Mouse (Mus musculus) hindbrain, embryonic 14.5 days (tissue): ENCODE data around the gene Aire. TPM values are rescaled to one million over a fixed set of nuclear protein-coding genes. Genes with fewer than 3 reads are reported as not detected.

ENCODE experiments used
- ATAC-seq: fragments of 200-750 bp; cut with Nextera tagmentation; 2 replicates; pipeline ENCODE4 v1.8.0; 2017; ENCODE audit warnings: moderate number of reproducible peaks, mild to moderate bottlenecking, moderate TSS enrichment, moderate library complexity; ENCODE audit not compliant: low FRiP score
- DNase-seq: peaks from one replicate; pipeline ENCODE4 v3.0.0-alpha.2; 2015; ENCODE audit warnings: low spot score
- H3K27ac ChIP-seq: fragments of 300-500 bp; sonication (generic); 2 replicates; pipeline ENCODE4 v1.5.1; 2014; ENCODE audit warnings: mild to moderate bottlenecking, moderate library complexity
- H3K27me3 ChIP-seq: fragments of 300-500 bp; sonication (generic); 2 replicates; pipeline ENCODE4 v1.6.1; 2014; ENCODE audit warnings: mild to moderate bottlenecking, low read length, mixed read lengths; ENCODE audit not compliant: control insufficient read depth, insufficient read depth
- H3K36me3 ChIP-seq: fragments of 300-500 bp; sonication (generic); replicated peaks from 2 replicates; pipeline ENCODE4 v1.6.1; 2014; ENCODE audit not compliant: control insufficient read depth, insufficient read depth
- H3K4me1 ChIP-seq: fragments of 300-500 bp; sonication (generic); replicated peaks from 2 replicates; pipeline ENCODE4 v1.6.1; 2014; ENCODE audit warnings: antibody characterized with exemption, low read length, mixed read lengths; ENCODE audit not compliant: control insufficient read depth, insufficient read depth
- H3K4me2 ChIP-seq: fragments of 300-500 bp; sonication (generic); replicated peaks from 2 replicates; pipeline ENCODE4 v1.6.1; 2014; ENCODE audit warnings: mild to moderate bottlenecking, moderate library complexity
- H3K4me3 ChIP-seq: fragments of 300-500 bp; sonication (generic); replicated peaks from 2 replicates; pipeline ENCODE4 v1.5.1; 2014; ENCODE audit warnings: mild to moderate bottlenecking, low read length
- H3K9ac ChIP-seq: fragments of 300-500 bp; sonication (generic); 2 replicates; pipeline ENCODE4 v1.6.1; 2014
- H3K9me3 ChIP-seq: fragments of 300-500 bp; sonication (generic); 2 replicates; pipeline ENCODE4 v1.6.1; 2016; ENCODE audit warnings: low read length; ENCODE audit not compliant: control insufficient read depth
- WGBS: fragments of 180-500 bp; shearing (Covaris S2); extraction: QIAGEN DNeasy Blood & Tissue Kit; methylation state at CpG from one replicate; pipeline ENCODE4 v1.1.7; 2014; 5-methylcytosine and 5-hydroxymethylcytosine counted together
- polyA plus RNA-seq: library from polyadenylated mRNA; unstranded; fragments of >200 nt; fragmentation: Nextera tagmentation; extraction: Ambion mirVana; gene quantifications from 2 replicates; pipeline ENCODE4 v1.2.1, GENCODE M21; 2014

Gene Aire
- polyA plus RNA-seq, 1 experiment from 2014 or later, result 0.15 TPM

DNA sequence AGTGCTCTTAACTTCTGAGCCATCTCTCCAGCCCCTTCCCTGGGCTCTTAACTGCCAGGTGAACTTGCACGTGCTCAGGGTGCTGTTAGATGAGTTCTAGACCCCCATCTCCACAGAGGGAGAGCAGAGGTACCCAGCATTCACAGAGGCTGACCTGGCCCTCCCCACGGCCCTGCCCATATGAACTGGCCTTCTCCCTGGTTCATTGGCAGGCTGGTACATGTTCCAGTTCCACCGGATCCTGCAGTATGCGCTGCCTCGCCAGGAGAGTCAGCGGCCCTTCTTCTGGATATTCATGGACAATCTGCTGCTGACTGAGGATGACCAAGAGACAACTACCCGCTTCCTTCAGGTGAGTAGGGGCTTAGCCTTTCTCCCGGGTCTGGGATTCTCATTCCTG, 13.6 kb upstream of the Aire start:
- 92% methylated on average over 8 of the region's 8 CpGs for WGBS

DNA sequence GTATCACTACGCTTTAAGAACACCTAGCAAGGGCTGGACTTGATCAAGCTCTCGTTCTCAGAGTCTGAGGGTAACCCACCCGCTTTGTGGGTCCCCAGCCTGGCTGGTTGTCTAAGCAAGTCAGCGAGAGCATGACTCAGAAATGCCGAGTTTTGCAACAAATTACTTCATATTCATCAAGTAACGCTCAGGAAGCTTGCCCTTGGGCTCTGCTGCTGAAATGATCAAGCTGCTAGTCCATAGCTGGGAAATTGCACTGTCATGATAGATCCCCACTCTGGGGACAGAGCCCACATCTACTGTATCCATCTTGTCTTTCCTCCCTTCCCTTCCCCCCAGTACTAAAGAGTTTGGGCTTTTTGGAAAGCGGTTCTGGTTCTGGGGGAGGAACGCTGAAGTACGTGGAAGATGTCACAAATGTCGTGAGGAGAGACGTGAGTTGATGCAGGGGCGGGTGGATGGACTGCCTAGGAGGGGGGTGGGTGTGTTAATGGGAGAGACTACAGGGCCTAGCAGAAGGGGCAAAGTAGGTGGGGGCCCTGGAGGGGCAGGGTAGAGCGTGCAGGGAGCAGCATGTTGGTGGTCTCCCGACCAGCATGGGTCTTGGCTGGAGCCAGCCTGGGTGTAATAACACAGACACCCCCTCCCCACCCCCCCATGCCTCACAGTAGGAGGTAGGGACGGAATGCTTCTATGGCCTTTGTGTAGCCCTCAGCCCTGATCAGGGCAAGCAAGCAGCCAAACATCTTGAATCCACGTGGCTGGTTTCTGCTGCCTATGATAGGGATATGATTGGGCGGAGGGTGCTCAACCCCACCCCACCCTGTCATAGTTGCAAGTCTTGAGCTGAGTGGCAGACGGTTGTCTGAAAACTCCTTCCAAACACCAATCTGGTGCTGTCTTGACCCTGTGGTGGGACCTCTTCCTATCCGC, 11.5 kb upstream of the Aire start:
- H3K9ac ChIP-seq, result no peak overlapping the region
- ATAC-seq (no peak), DNase-seq (no peak)
- WGBS, result 66% methylated on average over 19 of the region's 19 CpGs
- H3K27ac ChIP-seq, result no peak overlapping the region
- H3K9me3 ChIP-seq, result no peaks in the 10 kb centered on the region
- no peaks in the 10 kb centered on the region for H3K27me3 ChIP-seq
- no peak overlapping the region for H3K4me2 ChIP-seq
- H3K36me3 ChIP-seq, result no peaks in the 10 kb centered on the region
- H3K4me1 ChIP-seq, result no peaks in the 10 kb centered on the region
- no peak overlapping the region for H3K4me3 ChIP-seq

More for the DNA sequence above, 13.6 kb upstream of the Aire start:
- Histone ChIP-seq H3K36me3 (no peaks in the 10 kb centered on the region), H3K9ac (no peak overlapping the region), H3K4me3 (no peak overlapping the region), H3K27ac (no peak overlapping the region), H3K4me1 (no peaks in the 10 kb centered on the region), H3K27me3 (no peaks in the 10 kb centered on the region), H3K4me2 (no peak overlapping the region), H3K9me3 (no peaks in the 10 kb centered on the region)
- ATAC-seq (no peak), DNase-seq (no peak)

DNA sequence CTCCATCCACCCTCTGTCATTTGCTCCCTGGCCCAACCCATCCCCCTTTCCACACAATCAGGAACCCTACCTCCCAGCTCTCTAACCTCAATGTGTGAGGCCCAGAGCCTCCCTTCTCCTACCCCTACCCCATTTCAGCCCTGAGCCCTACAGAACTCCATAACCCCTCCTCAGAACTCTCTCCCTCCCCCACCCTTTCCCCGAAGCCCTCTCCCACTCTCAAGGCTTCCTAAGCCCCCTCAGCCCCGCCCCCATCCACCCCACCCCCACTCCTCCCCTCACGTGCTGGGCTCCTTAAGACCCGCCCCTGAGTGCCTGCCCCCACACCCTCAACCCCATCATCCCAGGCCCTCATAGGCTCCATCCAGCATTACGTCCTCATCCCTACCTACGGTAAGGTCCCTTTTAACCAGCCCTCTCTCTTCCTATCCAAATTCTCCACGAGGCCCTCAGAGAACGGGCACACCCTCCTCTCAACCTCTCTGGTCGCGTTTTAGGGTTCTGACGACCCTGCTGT, 6.2 kb upstream of the Aire start:
- 64% methylated on average over 11 of the region's 11 CpGs for WGBS
- H3K9me3 ChIP-seq, result no peaks in the 10 kb centered on the region

DNA sequence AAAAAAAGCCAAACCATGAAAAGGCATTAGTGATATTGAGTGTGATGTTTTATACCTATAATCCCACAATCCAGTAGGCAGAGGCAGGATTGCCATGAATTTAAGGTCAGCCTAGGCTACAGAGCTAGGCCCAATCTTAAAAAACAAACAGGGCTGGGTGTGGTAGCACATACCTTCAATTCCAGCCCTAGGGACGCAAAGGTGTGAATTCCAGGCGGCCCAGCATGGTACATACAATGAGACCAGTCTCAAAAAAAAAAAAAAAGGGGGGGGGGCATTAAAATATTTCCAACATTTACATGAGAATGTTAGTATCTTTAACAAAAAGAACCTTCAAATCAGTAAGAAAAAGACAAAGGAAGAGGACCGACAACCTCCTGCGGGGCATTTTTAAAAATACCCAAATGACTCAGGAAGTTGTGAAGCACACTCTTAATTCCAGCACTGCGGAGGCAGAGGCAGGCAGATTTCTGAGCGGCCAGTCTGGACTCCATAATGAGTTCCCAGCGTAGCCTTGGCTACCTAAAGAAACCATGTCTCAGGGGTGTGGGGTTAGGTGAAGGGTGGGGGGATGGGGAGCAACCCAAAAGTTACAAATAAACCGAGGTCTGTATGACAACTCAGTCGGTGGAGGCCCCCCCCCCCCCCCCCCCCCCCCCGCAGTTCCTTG, 4.8 kb upstream of the Aire start:
- 86% methylated on average over 9 of the region's 10 CpGs for WGBS
- Histone ChIP-seq H3K27me3 (no peaks in the 10 kb centered on the region), H3K27ac (no peak overlapping the region), H3K9ac (no peak overlapping the region), H3K4me2 (no peak overlapping the region), H3K4me1 (no peaks in the 10 kb centered on the region; the same call in 1 of the 2 replicates), H3K36me3 (no peaks in the 10 kb centered on the region), H3K9me3 (no peaks in the 10 kb centered on the region), H3K4me3 (no peak overlapping the region)
- DNase-seq (no peak), ATAC-seq (no peak)

More for the DNA sequence above, 6.2 kb upstream of the Aire start:
- H3K27me3 ChIP-seq, result no peaks in the 10 kb centered on the region
- no peak overlapping the region for H3K27ac ChIP-seq
- no peak overlapping the region for H3K9ac ChIP-seq
- no peak overlapping the region for H3K4me2 ChIP-seq
- no peak overlapping the region for H3K4me3 ChIP-seq
- no peaks in the 10 kb centered on the region for H3K4me1 ChIP-seq
- DNase-seq, result no peak
- no peak for ATAC-seq
- H3K36me3 ChIP-seq, result no peaks in the 10 kb centered on the region

DNA sequence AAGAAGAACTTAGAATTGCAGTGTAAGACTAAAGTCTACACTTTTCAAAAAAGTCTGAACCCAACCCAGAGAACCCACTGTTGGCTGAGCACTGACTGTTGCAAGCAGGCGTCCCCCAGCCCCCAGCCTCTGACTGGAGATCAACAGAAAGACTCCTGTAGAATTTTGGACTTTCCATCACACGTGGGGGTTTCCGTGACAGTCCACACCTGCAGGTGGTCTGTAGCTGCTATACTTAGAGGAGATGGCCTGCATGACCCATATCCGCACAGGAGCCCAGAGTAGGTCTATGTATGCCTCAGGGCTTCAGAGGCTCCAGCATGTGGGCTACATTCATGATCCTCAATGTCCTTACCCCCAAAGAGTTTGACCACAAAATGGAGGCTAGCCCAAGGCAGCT, 3.0 kb upstream of the Aire start:
- no peak overlapping the region for H3K9ac ChIP-seq
- no peak overlapping the region for H3K27ac ChIP-seq
- ATAC-seq, result no peak
- WGBS, result 88% methylated on average over 4 of the region's 4 CpGs
- no peak for DNase-seq
- no peak overlapping the region for H3K4me3 ChIP-seq
- no peaks in the 10 kb centered on the region for H3K27me3 ChIP-seq
- no peaks in the 10 kb centered on the region; the same call in 1 of the 2 replicates for H3K4me1 ChIP-seq
- no peak overlapping the region for H3K4me2 ChIP-seq
- no peaks in the 10 kb centered on the region for H3K36me3 ChIP-seq
- H3K9me3 ChIP-seq, result no peaks in the 10 kb centered on the region

DNA sequence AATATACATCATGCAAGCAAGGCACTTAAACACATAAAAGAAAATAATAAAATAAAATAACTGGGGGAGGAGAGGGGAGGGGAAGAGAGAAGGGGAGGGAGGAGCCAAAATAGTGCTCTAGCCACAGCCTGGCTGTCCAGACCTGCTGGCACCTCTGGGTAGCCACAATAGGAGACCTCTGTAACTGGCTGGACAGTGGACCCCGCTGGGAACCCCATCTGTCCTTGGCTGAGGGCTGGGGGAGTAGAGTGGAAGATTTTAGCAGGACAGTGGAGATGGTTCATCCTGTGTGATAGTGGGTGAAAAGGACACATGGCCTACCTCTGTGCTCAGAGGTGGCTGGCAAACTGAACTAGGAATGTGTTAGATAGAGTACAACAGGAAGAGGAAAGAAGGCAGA, 1.1 kb upstream of the Aire start:
- 75% methylated on average over 1 of the region's 1 CpGs for WGBS
- no peak overlapping the region for H3K27ac ChIP-seq
- no peaks in the 10 kb centered on the region for H3K9me3 ChIP-seq
- ATAC-seq (no peak), DNase-seq (no peak)
- H3K4me2 ChIP-seq, result no peak overlapping the region
- H3K27me3 ChIP-seq, result no peaks in the 10 kb centered on the region
- H3K36me3 ChIP-seq, result no peaks in the 10 kb centered on the region
- H3K9ac ChIP-seq, result no peak overlapping the region
- no peaks in the 10 kb centered on the region; the same call in 1 of the 2 replicates for H3K4me1 ChIP-seq
- no peak overlapping the region for H3K4me3 ChIP-seq

DNA sequence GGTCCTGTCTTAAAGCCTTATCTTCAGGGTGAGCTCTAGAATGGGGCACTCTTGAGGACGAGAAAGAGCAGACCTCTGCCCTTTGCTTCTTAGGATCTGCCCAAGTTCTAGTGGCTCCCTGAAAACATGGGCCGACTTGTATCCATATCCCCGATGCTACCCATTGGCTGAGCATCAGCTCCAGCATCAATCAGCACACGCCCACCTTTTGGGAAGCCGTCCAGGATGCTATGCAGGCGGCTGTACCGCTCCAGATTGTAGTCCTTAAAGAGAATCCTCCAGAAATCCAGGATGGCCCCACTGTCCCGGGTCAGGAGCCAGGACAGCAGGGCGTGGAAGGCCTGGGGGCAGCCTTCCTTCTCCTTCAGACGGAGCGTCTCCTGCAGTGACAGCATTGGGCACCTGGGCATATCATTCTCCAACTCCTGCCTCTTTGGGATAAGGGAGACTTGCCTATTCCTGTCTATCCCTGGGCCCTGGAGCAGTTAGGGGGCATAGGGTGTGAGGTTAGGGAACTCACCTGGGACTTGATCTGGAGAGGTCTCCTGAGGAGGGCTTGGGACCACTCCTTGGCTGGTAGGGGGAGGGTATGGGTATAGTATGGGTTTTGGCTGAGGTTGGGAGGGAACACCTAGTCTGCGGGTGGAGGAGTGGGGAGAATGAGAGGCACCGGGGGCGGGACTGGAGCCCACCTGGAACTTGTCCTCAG, 559 bp downstream of the Aire start:
- H3K9ac ChIP-seq, result peak overlapping the region; percentile 18
- WGBS, result 58% methylated on average over 14 of the region's 14 CpGs

DNA sequence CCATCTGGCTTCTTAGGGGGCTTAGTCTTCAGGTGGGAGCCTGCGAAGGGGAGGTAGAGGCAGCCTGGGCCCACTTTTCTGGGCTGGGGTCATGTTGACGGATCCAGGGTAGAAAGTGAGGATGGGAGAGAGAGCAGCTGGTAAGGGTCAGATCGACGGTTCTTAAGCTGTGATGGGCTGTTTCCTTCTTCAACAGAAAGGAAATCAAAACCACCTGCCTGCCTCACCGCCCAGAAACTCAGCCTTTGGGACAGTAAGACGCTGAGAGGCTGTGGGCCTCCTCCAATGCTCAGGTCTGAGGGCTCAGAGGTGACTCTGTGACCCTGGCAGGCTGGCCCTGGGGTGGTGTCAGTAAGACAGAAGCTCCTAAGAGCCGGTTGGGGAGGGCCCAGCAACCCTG, 1.3 kb downstream of the Aire start:
- H3K4me1 ChIP-seq, result no peaks in the 10 kb centered on the region; the same call in 1 of the 2 replicates
- no peaks in the 10 kb centered on the region for H3K36me3 ChIP-seq
- H3K9me3 ChIP-seq, result no peaks in the 10 kb centered on the region
- H3K4me3 ChIP-seq, result no peak overlapping the region
- no peak overlapping the region for H3K4me2 ChIP-seq
- no peaks in the 10 kb centered on the region for H3K27me3 ChIP-seq
- DNase-seq, result no peak
- no peak for ATAC-seq
- H3K27ac ChIP-seq, result no peak overlapping the region
- H3K9ac ChIP-seq, result no peak overlapping the region
- 85% methylated on average over 7 of the region's 7 CpGs for WGBS

More for the DNA sequence above, 559 bp downstream of the Aire start:
- H3K27me3 ChIP-seq, result no peaks in the 10 kb centered on the region
- peak overlapping the region; percentile 11; the same call in 1 of the 2 replicates for H3K4me3 ChIP-seq
- ATAC-seq (peak; percentile 35; the same call in 1 of the 2 replicates), DNase-seq (no peak)
- H3K36me3 ChIP-seq, result no peaks in the 10 kb centered on the region
- H3K27ac ChIP-seq, result no peak overlapping the region
- H3K4me1 ChIP-seq, result no peaks in the 10 kb centered on the region; the same call in 1 of the 2 replicates
- no peaks in the 10 kb centered on the region for H3K9me3 ChIP-seq
- H3K4me2 ChIP-seq, result peak overlapping the region; percentile 43

DNA sequence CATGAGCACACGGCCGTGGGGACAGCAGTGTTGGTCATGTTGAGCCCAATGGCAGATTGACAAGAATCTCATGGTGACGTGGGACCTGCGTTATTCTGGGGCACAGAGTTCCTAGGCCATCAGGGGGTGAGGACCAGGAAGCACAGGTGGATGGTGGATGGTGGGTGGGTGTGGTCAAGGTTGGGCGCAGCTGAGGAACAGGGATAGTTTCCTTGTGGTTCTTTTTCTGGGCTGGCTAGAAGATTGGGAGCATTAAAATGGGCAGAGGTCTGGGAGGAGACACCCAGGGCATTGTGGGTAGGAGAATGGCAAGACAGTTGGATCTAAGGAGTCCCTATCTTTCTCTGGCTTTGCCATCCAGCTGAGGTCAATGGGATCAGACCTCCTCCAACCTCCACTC, 1.8 kb downstream of the Aire start, which contains the start of gene Dnmt3l:
Gene Dnmt3l, plus strand, starts transcription at position 301 of the 400 bp plus-strand sequence.
- H3K4me1 ChIP-seq, result no peaks in the 10 kb centered on the region; the same call in 1 of the 2 replicates
- H3K4me2 ChIP-seq, result no peak within 1 kb of the TSS
- ATAC-seq (no peak), DNase-seq (no peak)
- no peaks in the 10 kb centered on the region for H3K9me3 ChIP-seq
- H3K4me3 ChIP-seq, result no peak within 1 kb of the TSS
- H3K9ac ChIP-seq, result no peak within 1 kb of the TSS
- no peak within 1 kb of the TSS for H3K27ac ChIP-seq
- no peaks in the 10 kb centered on the region for H3K27me3 ChIP-seq
- WGBS, result 94% methylated on average over 5 of the region's 5 CpGs
- no peaks in the 10 kb centered on the region for H3K36me3 ChIP-seq
